Mouse (Mus musculus) midbrain, postnatal 0 days (tissue): ENCODE data around the gene Txnip. TPM values are rescaled to one million over a fixed set of nuclear protein-coding genes. Genes with fewer than 3 reads are reported as not detected.

Experiments used
- ATAC-seq: fragments of 200-750 bp; cut with Nextera tagmentation; 2 replicates; pipeline ENCODE4 v1.8.0; 2017; ENCODE audit warnings: moderate number of reproducible peaks, mild to moderate bottlenecking, moderate TSS enrichment, moderate library complexity; ENCODE audit not compliant: low FRiP score
- DNase-seq: peaks from one replicate; pipeline ENCODE4 v3.0.0-alpha.2; 2015; ENCODE audit warnings: low spot score
- H3K27ac ChIP-seq: fragments of 300-500 bp; sonication (generic); 2 replicates; pipeline ENCODE4 v1.5.1; 2014; ENCODE audit warnings: low read depth, mild to moderate bottlenecking, low read length, mixed read lengths
- H3K27me3 ChIP-seq: fragments of 300-500 bp; sonication (generic); 2 replicates; pipeline ENCODE4 v1.6.1; 2014; ENCODE audit warnings: low read length, control low read depth, mixed read lengths; ENCODE audit not compliant: insufficient read depth
- H3K36me3 ChIP-seq: fragments of 300-500 bp; sonication (generic); 2 replicates; pipeline ENCODE4 v1.6.1; 2014; ENCODE audit warnings: low read length, control low read depth, mixed read lengths; ENCODE audit not compliant: insufficient read depth
- H3K4me1 ChIP-seq: fragments of 300-500 bp; sonication (generic); 2 replicates; pipeline ENCODE4 v1.6.1; 2014; ENCODE audit warnings: mild to moderate bottlenecking, control low read depth, antibody characterized with exemption, low read length, mixed read lengths; ENCODE audit not compliant: insufficient read depth
- H3K4me2 ChIP-seq: fragments of 300-500 bp; sonication (generic); 2 replicates; pipeline ENCODE4 v1.6.1; 2014; ENCODE audit warnings: low read depth, mild to moderate bottlenecking, low read length, mixed read lengths; ENCODE audit not compliant: poor library complexity, severe bottlenecking
- H3K4me3 ChIP-seq: fragments of 300-500 bp; sonication (generic); 2 replicates; pipeline ENCODE4 v1.5.1; 2014; ENCODE audit warnings: low read depth, mild to moderate bottlenecking, low read length, moderate library complexity
- H3K9ac ChIP-seq: fragments of 300-500 bp; sonication (generic); replicated peaks from 2 replicates; pipeline ENCODE4 v1.6.1; 2014; ENCODE audit warnings: mild to moderate bottlenecking, low read length, moderate library complexity, mixed read lengths; ENCODE audit not compliant: poor library complexity, severe bottlenecking
- H3K9me3 ChIP-seq: fragments of 300-500 bp; sonication (generic); 2 replicates; pipeline ENCODE4 v1.6.1; 2016; ENCODE audit warnings: low read length, control low read depth
- CTCF ChIP-seq: IDR thresholded peaks from 2 replicates; pipeline ENCODE4 v1.5.1; 2016; ENCODE audit warnings: antibody characterized with exemption, mild to moderate bottlenecking
- WGBS: fragments of 180-500 bp; shearing (Covaris S2); extraction: QIAGEN DNeasy Blood & Tissue Kit; methylation state at CpG from one replicate; pipeline ENCODE4 v1.1.7; 2014; 5-methylcytosine and 5-hydroxymethylcytosine counted together
- polyA plus RNA-seq: library from polyadenylated mRNA; unstranded; fragments of >200 nt; fragmentation: Nextera tagmentation; extraction: Ambion mirVana; gene quantifications from 2 replicates; pipeline ENCODE4 v1.2.1, GENCODE M21; 2015
- total RNA-seq: library from RNA; depleted of rRNA; stranded (reverse); fragments of >200 nt; gene quantifications from 2 replicates; pipeline ENCODE4 v1.2.3, GENCODE M21; 2014

Txnip gene
- total and polyA plus RNA-seq, 2 experiments from 2014 or later, result 116 to 145 TPM

DNA sequence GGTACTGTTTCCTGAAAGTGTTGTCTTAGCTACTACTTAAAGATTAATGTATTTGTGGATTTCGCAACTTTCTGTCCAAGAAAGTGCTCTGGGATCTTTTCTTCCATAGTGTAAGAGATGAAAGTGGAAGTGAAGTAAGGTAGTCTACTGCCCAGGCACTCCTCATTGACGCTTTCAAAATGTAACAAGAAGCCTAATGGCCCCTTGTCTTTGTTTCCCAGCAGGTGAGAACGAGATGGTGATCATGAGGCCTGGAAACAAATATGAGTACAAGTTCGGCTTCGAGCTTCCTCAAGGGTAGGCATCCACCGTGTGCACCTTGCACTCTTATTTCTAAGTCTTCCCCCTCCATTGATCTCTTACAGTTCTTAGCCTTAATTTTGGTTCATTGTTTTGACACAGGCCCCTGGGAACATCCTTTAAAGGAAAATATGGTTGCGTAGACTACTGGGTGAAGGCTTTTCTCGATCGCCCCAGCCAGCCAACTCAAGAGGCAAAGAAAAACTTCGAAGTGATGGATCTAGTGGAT is 975 bp downstream of the Txnip start:
- 36% methylated on average over 10 of the region's 10 CpGs for WGBS
- H3K4me2 ChIP-seq, result peak overlapping the region; percentile 83
- TF ChIP-seq CTCF, result no peak
- no peaks in the 10 kb centered on the region for H3K27me3 ChIP-seq
- peak overlapping the region; percentile 73 for H3K4me3 ChIP-seq
- H3K9me3 ChIP-seq, result no peaks in the 10 kb centered on the region
- no peak for DNase-seq
- ATAC-seq, result no peak
- peak overlapping the region; percentile 75 for H3K9ac ChIP-seq
- H3K27ac ChIP-seq, result peak overlapping the region; percentile 87
- H3K36me3 ChIP-seq, result peaks cover 17% of the 10 kb centered on the region
- H3K4me1 ChIP-seq, result peaks cover 14% of the 10 kb centered on the region; the same call in 1 of the 2 replicates

DNA sequence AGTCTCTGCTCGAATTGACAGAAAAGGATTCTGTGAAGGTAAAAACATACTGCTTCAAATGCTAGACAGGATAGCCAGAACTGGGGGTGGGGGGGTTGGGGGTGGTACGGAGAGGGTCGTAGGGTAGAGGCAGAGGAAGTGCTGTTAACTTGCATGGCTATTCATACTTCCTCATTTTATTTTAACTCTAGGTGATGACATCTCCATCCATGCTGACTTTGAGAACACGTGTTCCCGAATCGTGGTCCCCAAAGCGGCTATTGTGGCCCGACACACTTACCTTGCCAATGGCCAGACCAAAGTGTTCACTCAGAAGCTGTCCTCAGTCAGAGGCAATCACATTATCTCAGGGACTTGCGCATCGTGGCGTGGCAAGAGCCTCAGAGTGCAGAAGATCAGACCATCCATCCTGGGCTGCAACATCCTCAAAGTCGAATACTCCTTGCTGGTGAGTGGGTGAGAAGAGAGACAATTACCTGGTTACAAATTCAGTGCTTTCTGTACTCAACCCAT is 1.7 kb downstream of the Txnip start:
- 79% methylated on average over 12 of the region's 12 CpGs for WGBS
- ATAC-seq (no peak), DNase-seq (no peak)
- peak overlapping the region; percentile 73 for H3K4me3 ChIP-seq
- peak overlapping the region; percentile 75 for H3K9ac ChIP-seq
- H3K36me3 ChIP-seq, result peaks cover 17% of the 10 kb centered on the region
- H3K27me3 ChIP-seq, result no peaks in the 10 kb centered on the region
- peak overlapping the region; percentile 83 for H3K4me2 ChIP-seq
- peaks cover 14% of the 10 kb centered on the region; the same call in 1 of the 2 replicates for H3K4me1 ChIP-seq
- no peak for TF ChIP-seq CTCF
- H3K27ac ChIP-seq, result 0 out of 2 replicates have a peak overlapping the region, but pooled peaks have one; percentile 26
- no peaks in the 10 kb centered on the region for H3K9me3 ChIP-seq

DNA sequence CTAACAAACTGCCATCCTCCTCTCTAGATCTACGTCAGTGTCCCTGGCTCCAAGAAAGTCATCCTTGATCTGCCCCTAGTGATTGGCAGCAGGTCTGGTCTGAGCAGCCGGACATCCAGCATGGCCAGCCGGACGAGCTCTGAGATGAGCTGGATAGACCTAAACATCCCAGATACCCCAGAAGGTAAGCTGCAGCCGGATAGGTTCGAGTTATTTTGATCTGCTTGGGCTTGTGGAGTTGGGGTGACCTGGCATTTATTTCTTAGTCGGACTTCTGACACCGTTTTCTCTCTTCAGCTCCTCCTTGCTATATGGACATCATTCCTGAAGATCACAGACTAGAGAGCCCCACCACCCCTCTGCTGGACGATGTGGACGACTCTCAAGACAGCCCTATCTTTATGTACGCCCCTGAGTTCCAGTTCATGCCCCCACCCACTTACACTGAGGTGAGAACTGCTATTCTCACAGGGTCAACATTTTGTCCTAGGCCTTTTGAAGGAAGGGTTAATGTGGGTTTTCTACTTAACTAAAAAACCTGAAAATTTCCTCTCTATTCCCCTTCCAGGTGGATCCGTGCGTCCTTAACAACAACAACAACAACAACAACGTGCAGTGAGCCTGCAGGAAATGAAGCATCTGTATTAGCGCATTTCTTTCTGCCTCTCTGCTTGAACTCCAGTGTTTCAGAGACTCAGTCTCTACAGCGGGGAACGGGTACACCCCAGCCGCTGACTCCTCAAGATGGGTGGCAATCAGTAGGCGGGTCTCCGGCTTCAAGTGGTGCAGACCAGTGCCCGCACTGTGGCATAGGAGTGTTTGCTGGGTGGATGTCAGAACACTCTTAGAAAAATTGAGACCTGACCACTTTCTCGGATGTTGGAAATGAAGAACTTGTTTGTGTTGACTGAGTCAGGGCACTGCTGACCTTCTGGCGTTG is 2.4 kb downstream of the Txnip start:
- no peaks in the 10 kb centered on the region for H3K9me3 ChIP-seq
- H3K9ac ChIP-seq, result no peak overlapping the region
- peaks cover 17% of the 10 kb centered on the region for H3K36me3 ChIP-seq
- H3K4me1 ChIP-seq, result peaks cover 14% of the 10 kb centered on the region; the same call in 1 of the 2 replicates
- WGBS, result 90% methylated on average over 23 of the region's 23 CpGs
- TF ChIP-seq CTCF, result no peak
- H3K4me3 ChIP-seq, result peak overlapping the region; percentile 73
- peak overlapping the region; percentile 83 for H3K4me2 ChIP-seq
- DNase-seq (no peak), ATAC-seq (no peak)
- no peak overlapping the region for H3K27ac ChIP-seq
- no peaks in the 10 kb centered on the region for H3K27me3 ChIP-seq

DNA sequence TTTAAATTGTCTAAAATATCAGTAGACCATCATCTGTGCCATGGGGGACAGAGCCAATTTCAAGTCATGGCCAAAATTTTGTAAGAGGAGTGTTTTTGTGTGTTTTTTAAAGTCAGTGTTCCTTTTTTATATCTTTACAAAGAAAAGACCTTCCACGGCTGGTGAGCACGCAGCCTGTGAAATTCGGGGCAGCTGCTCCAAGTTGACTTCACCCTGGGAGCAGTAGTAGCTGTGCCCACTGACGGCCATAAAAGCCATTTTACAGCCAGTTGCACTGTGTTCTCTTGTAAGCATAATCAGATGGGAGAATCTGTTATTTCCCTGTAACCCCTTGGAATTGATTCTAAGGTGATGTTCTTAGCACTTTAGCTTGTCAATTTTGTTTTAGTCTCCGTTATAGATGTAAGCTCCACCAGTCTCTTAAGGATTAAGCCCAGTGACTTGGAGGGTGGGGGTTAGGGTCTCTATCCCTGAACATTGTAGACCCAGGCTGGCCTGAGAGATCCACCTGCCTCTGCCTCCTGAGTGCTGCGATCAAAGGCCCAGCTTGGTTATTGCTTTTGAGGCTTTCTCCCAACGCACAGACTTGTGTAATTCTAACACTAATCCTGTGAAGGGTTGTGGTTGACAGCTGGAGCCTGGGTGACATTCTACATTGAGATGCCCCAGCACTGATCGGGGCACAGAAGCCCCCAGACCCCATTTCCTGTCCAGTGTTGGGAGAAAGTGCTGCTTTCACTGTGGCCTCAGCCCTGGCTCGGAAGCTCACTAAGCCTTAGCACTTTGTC is 3.3 kb downstream of the Txnip start:
- ATAC-seq, result no peak
- H3K4me3 ChIP-seq, result peak overlapping the region; percentile 73
- no peak overlapping the region for H3K27ac ChIP-seq
- no peaks in the 10 kb centered on the region for H3K27me3 ChIP-seq
- peaks cover 14% of the 10 kb centered on the region; the same call in 1 of the 2 replicates for H3K4me1 ChIP-seq
- TF ChIP-seq CTCF, result no peak
- peaks cover 17% of the 10 kb centered on the region for H3K36me3 ChIP-seq
- peak overlapping the region; percentile 83 for H3K4me2 ChIP-seq
- no peak overlapping the region; the same call in 1 of the 2 replicates for H3K9ac ChIP-seq
- 86% methylated on average over 9 of the region's 9 CpGs for WGBS
- no peaks in the 10 kb centered on the region for H3K9me3 ChIP-seq
- no peak for DNase-seq

DNA sequence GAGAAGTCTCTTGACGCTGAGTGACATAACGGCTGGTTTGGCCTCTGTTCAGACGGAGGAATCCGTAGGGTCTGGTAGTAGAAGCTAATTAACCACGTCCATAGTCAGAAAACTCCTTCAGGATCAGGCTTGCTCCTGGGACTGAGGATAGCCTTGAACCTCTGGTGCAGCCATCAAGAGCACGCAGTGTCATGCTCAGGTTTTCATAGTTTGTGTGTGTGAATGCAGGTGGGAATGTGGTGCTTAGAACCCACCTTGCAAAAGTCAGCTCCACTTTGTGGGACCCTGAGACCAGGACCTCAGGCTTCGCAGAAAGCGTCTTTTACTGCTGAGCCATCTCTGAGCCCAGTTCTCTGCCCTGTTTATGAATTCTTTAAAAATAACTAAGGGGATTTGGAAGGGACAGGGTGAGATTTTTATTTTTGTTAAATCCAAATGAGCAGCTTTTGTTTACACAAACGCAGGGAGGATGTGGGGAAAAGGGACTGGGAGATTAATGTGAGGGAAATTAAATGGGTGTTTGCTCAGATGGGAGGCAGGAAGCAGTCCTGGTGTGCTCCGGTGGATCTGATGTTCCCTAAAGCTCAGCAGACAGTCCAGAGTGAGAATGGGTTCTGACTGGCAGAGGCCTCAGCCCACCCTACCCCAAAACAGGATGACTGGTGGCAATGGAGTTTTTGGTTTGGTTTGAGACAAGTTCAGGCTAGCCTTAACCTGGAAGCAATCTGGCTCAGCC is 4.4 kb downstream of the Txnip start:
- no peaks in the 10 kb centered on the region for H3K27me3 ChIP-seq
- H3K27ac ChIP-seq, result no peak overlapping the region
- peaks cover 17% of the 10 kb centered on the region for H3K36me3 ChIP-seq
- H3K4me3 ChIP-seq, result no peak overlapping the region
- 57% methylated on average over 10 of the region's 10 CpGs for WGBS
- ATAC-seq (no peak), DNase-seq (no peak)
- H3K9ac ChIP-seq, result no peak overlapping the region
- peaks cover 12% of the 10 kb centered on the region; the same call in 1 of the 2 replicates for H3K4me1 ChIP-seq
- H3K9me3 ChIP-seq, result no peaks in the 10 kb centered on the region
- no peak for TF ChIP-seq CTCF
- 0 out of 2 replicates have a peak overlapping the region, but pooled peaks have one; percentile 9 for H3K4me2 ChIP-seq
